Mouse (Mus musculus) intestine, embryonic 16.5 days (tissue): ENCODE results near the gene Cemip2. TPM values are rescaled to one million over a fixed set of nuclear protein-coding genes. Genes with fewer than 3 reads are reported as not detected.
"Not testable (repeated sequence)": the region's sequence is repeated elsewhere in the genome, so short reads cannot be mapped to it uniquely, and the experiment has no call there.

Experiments used
- ATAC-seq: fragments of 200-750 bp; cut with Nextera tagmentation; 2 replicates; pipeline ENCODE4 v1.8.0; 2017; ENCODE audit warnings: moderate TSS enrichment, moderate library complexity
- H3K27ac ChIP-seq: fragments of 300-500 bp; sonication (generic); 2 replicates; pipeline ENCODE4 v1.5.1; 2014; ENCODE audit warnings: mild to moderate bottlenecking, low read length
- H3K27me3 ChIP-seq: fragments of 300-500 bp; sonication (generic); replicated peaks from 2 replicates; pipeline ENCODE4 v1.6.1; 2014; ENCODE audit warnings: low read length, control low read depth, mixed read lengths; ENCODE audit not compliant: control insufficient read depth, insufficient read depth
- H3K36me3 ChIP-seq: fragments of 300-500 bp; sonication (generic); 2 replicates; pipeline ENCODE4 v1.6.1; 2014; ENCODE audit warnings: low read length, control low read depth; ENCODE audit not compliant: control insufficient read depth, insufficient read depth
- H3K4me1 ChIP-seq: fragments of 300-500 bp; sonication (generic); 2 replicates; pipeline ENCODE4 v1.6.1; 2014; ENCODE audit warnings: low read length, control low read depth, mixed read lengths; ENCODE audit not compliant: control insufficient read depth, insufficient read depth
- H3K4me2 ChIP-seq: fragments of 300-500 bp; sonication (generic); 2 replicates; pipeline ENCODE4 v1.6.1; 2014; ENCODE audit warnings: low read depth, low read length, control low read depth
- H3K4me3 ChIP-seq: fragments of 300-500 bp; sonication (generic); 2 replicates; pipeline ENCODE4 v1.5.1; 2014; ENCODE audit warnings: mild to moderate bottlenecking, low read length
- H3K9ac ChIP-seq: fragments of 300-500 bp; sonication (generic); 2 replicates; pipeline ENCODE4 v1.6.1; 2014; ENCODE audit warnings: low read depth, low read length
- H3K9me3 ChIP-seq: fragments of 300-500 bp; sonication (generic); 2 replicates; pipeline ENCODE4 v1.6.1; 2016; ENCODE audit warnings: low read length, control low read depth; ENCODE audit not compliant: control insufficient read depth
- WGBS: fragments of 180-500 bp; shearing (Covaris S2); extraction: QIAGEN DNeasy Blood & Tissue Kit; methylation state at CpG from one replicate; pipeline ENCODE4 v1.1.7; 2014; 5-methylcytosine and 5-hydroxymethylcytosine counted together
- polyA plus RNA-seq: library from polyadenylated mRNA; unstranded; fragments of >200 nt; fragmentation: Nextera tagmentation; extraction: Ambion mirVana; gene quantifications from 2 replicates; pipeline ENCODE4 v1.2.1, GENCODE M21; 2015

Cemip2 gene
- polyA plus RNA-seq, 1 experiment from 2014 or later: 7.3 TPM

GRCm38 (mm10) chr19:21866756-21867155, 88.6 kb downstream of the Cemip2 start:
- 87% methylated on average over 4 of the region's 4 CpGs for WGBS

GRCm38 (mm10) chr19:21868471-21868870, 90.3 kb downstream of the Cemip2 start:
- Histone ChIP-seq H3K4me1 (no peaks in the 10 kb centered on the region), H3K27me3 (no peaks in the 10 kb centered on the region), H3K27ac (no peak overlapping the region), H3K4me3 (no peak overlapping the region), H3K4me2 (no peak overlapping the region), H3K36me3 (no peaks in the 10 kb centered on the region), H3K9me3 (no peaks in the 10 kb centered on the region), H3K9ac (no peak overlapping the region)
- no peak for ATAC-seq
- WGBS: 67% methylated on average over 2 of the region's 2 CpGs

More at GRCm38 (mm10) chr19:21866756-21867155, 88.6 kb downstream of the Cemip2 start:
- H3K4me1 ChIP-seq, H3K27ac ChIP-seq, H3K9me3 ChIP-seq, H3K4me3 ChIP-seq, H3K36me3 ChIP-seq, H3K27me3 ChIP-seq, H3K4me2 ChIP-seq, H3K9ac ChIP-seq, ATAC-seq: not testable (repeated sequence)

GRCm38 (mm10) chr19:21882110-21882940, 104.2 kb downstream of the Cemip2 start:
- Histone ChIP-seq H3K27me3 (no peaks in the 10 kb centered on the region), H3K4me2 (no peak overlapping the region), H3K4me3 (no peak overlapping the region), H3K4me1 (0 out of 2 replicates have a peak, but pooled peaks cover 3% of the 10 kb centered on the region), H3K9me3 (no peaks in the 10 kb centered on the region), H3K9ac (no peak overlapping the region), H3K27ac (peak overlapping the region; percentile 48), H3K36me3 (no peaks in the 10 kb centered on the region)
- WGBS: 28% methylated on average over 8 of the region's 8 CpGs
- no peak for ATAC-seq

DNA sequence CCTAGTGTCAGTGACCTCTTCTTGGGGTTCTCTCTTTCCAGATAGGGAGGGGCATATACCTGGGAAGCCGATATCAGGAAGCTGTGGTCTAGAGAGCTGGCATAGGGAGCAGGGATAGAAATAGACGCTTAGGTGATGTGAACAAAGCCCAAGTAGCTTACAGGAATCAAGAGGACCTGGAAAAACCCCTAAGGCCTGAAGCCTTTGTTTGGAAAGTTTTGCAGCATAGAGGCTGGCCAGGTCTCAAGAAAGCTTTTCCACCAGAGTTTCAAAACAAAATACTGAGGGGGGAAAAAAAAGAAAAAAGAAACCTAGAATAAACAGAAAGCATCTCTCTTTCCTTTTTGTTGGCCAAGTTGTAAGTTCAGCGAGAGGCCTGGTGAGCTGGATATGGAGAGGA, 104.9 kb downstream of the Cemip2 start:
- Histone ChIP-seq H3K4me3 (no peak overlapping the region), H3K9me3 (no peaks in the 10 kb centered on the region), H3K36me3 (no peaks in the 10 kb centered on the region), H3K4me2 (no peak overlapping the region), H3K27me3 (no peaks in the 10 kb centered on the region), H3K4me1 (0 out of 2 replicates have a peak, but pooled peaks cover 3% of the 10 kb centered on the region), H3K27ac (peak overlapping the region; percentile 48), H3K9ac (no peak overlapping the region)
- WGBS: 83% methylated on average over 3 of the region's 3 CpGs
- ATAC-seq: no peak

GRCm38 (mm10) chr19:21883922-21884321, 105.8 kb downstream of the Cemip2 start:
- no peak for ATAC-seq
- no peaks in the 10 kb centered on the region for H3K36me3 ChIP-seq
- H3K4me1 ChIP-seq: 0 out of 2 replicates have a peak, but pooled peaks cover 3% of the 10 kb centered on the region
- H3K4me2 ChIP-seq: no peak overlapping the region
- H3K27me3 ChIP-seq: no peaks in the 10 kb centered on the region
- no peak overlapping the region for H3K9ac ChIP-seq
- no peak overlapping the region for H3K27ac ChIP-seq
- H3K9me3 ChIP-seq: no peaks in the 10 kb centered on the region
- no peak overlapping the region for H3K4me3 ChIP-seq
- 76% methylated on average over 2 of the region's 2 CpGs for WGBS

DNA sequence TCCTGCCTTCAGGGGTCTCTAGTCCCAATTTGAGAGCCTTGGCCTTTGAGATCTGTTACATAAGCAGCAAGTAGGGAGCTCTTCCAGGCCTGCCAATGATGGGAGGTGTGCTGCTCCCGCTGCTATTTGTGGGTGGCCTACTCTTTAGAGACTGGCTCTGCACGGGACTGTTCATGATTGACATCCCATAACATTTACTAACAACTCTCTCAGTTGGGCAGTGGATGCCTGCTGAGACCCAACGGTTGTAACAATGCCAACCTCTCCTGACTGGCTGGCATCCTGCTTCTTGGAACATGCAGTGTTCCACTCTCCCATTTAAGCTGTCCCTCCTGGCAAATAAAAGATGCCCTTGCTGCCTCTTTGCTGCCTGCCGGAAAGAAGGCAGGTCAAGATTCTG, 106.2 kb downstream of the Cemip2 start:
- H3K4me2 ChIP-seq: no peak overlapping the region
- no peak overlapping the region for H3K9ac ChIP-seq
- no peak overlapping the region for H3K27ac ChIP-seq
- H3K4me1 ChIP-seq: 0 out of 2 replicates have a peak, but pooled peaks cover 3% of the 10 kb centered on the region
- ATAC-seq: no peak
- no peaks in the 10 kb centered on the region for H3K27me3 ChIP-seq
- H3K9me3 ChIP-seq: no peaks in the 10 kb centered on the region
- 72% methylated on average over 4 of the region's 4 CpGs for WGBS
- no peaks in the 10 kb centered on the region for H3K36me3 ChIP-seq
- no peak overlapping the region for H3K4me3 ChIP-seq

DNA sequence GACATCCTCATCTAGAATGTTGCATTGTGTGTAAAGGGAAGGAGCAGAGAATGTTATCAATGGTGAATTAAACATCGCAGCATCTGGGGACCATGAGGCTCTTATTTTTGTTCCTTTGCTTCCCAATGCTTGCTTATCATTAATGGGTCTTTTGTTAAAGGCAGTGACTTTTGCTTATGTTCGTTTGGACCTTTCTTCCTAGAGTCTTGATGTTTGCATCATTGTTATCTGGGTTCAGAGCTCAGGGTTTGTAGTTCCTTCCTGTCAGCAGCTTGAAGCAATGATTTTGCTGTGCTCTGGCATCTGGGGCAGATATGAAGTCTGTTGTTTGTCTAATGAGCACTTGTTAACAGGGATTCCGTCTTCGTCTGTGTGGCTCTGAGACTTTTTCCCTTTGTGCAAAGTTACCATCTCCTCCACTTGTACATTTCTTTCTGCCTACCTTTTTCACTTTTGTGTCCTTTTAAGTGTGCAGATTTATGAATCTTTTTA, 108.1 kb downstream of the Cemip2 start:
- ATAC-seq: no peak
- 69% methylated on average over 4 of the region's 4 CpGs for WGBS
- H3K4me2 ChIP-seq: no peak overlapping the region

DNA sequence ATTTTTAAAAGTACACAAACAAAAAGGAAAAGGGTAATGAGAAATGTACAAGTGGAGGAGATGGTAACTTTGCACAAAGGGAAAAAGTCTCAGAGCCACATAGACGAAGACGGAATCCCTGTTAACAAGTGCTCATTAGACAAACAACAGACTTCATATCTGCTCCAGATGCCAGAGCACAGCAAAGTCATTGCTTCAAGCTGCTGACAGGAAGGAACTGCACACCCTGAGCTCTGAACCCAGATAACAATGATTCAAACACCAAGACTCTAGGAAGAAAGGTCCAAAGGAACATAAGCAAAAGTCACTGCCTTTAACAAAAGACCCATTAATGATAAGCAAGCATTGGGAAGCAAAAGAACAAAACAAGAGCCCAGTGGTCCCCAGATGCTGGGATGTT, 112.6 kb downstream of the Cemip2 start:
- no peak for ATAC-seq
- Histone ChIP-seq H3K4me3 (no peak overlapping the region), H3K4me1 (no peaks in the 10 kb centered on the region), H3K9ac (no peak overlapping the region), H3K27ac (no peak overlapping the region), H3K9me3 (no peaks in the 10 kb centered on the region), H3K4me2 (no peak overlapping the region), H3K27me3 (no peaks in the 10 kb centered on the region), H3K36me3 (no peaks in the 10 kb centered on the region)
- WGBS: 51% methylated on average over 2 of the region's 2 CpGs

More for the DNA sequence above, 108.1 kb downstream of the Cemip2 start:
- no peaks in the 10 kb centered on the region for H3K27me3 ChIP-seq
- H3K9ac ChIP-seq: no peak overlapping the region
- H3K9me3 ChIP-seq: no peaks in the 10 kb centered on the region
- no peaks in the 10 kb centered on the region for H3K36me3 ChIP-seq
- 0 out of 2 replicates have a peak, but pooled peaks cover 3% of the 10 kb centered on the region for H3K4me1 ChIP-seq
- no peak overlapping the region for H3K27ac ChIP-seq
- H3K4me3 ChIP-seq: no peak overlapping the region

DNA sequence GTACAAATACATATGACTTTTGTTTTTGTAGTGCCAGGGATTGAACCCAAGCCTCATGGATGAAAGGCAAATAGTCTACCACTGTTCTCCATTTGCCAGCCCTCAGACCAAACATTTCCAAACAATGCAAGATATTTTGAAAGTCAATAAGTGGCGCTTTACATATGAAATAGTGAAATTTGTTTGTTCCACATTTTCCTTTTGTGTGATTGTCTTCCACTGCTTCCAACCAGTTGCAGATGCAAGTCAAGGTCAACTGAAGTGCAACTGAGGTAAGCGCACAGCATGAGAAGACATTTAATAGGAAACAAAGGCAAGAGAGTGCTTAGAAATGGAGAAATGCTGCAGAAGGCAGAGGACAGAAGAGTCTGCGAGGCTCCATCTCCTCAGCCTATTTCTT, 116.7 kb downstream of the Cemip2 start:
- Histone ChIP-seq H3K4me2 (no peak overlapping the region), H3K9ac (no peak overlapping the region), H3K4me3 (no peak overlapping the region), H3K27ac (no peak overlapping the region), H3K9me3 (no peaks in the 10 kb centered on the region), H3K27me3 (no peaks in the 10 kb centered on the region), H3K36me3 (no peaks in the 10 kb centered on the region), H3K4me1 (no peaks in the 10 kb centered on the region)
- 92% methylated on average over 3 of the region's 3 CpGs for WGBS
- ATAC-seq: no peak
